Mouse (Mus musculus): Measurements from ENCODE around the gene Exoc7. TPM values are rescaled to one million over a fixed set of nuclear protein-coding genes. Genes with fewer than 3 reads are reported as not detected.

The Exoc7 gene
- polyA plus RNA-seq, 1 experiment = 93.3 TPM

- no peaks in the 10 kb centered on the region for H3K27me3 ChIP-seq (ENCODE audit: control insufficient read depth, insufficient read depth, low read length, poor library complexity, severe bottlenecking)
- TF ChIP-seq POLR2A (IDR thresholded peaks at IDR 0.05; ENCODE audit: insufficient read depth, low read length) = no peak
- no peak for TF ChIP-seq EP300 (IDR thresholded peaks at IDR 0.05; ENCODE audit: insufficient read depth, low read depth, low read length)
- no peak for TF ChIP-seq CTCF (IDR thresholded peaks at IDR 0.05; ENCODE audit: low read depth, low read length)
- H3K27ac ChIP-seq (ENCODE audit: insufficient read depth, low read length) = no peak overlapping the region
- no peak overlapping the region for H3K4me3 ChIP-seq (ENCODE audit: low read depth, low read length)
- no peaks in the 10 kb centered on the region for H3K36me3 ChIP-seq (ENCODE audit: control insufficient read depth, insufficient read depth, low read length, poor library complexity, severe bottlenecking)
- H3K9me3 ChIP-seq (replicated peaks; ENCODE audit: control insufficient read depth, insufficient read depth, low read length, poor library complexity, severe bottlenecking) = no peaks in the 10 kb centered on the region
- peaks cover 3% of the 10 kb centered on the region for H3K4me1 ChIP-seq (ENCODE audit: control insufficient read depth, insufficient read depth, low read length)
- no peak overlapping the region for H3K9ac ChIP-seq (ENCODE audit: low read depth, poor library complexity, severe bottlenecking)
Measured at GRCm38 (mm10) chr11:116297017-116297416, 10.0 kb downstream of the Exoc7 start.

- no peak for TF ChIP-seq CTCF (IDR thresholded peaks at IDR 0.05; ENCODE audit: low read depth, low read length)
- TF ChIP-seq POLR2A (IDR thresholded peaks at IDR 0.05; ENCODE audit: insufficient read depth, low read length) = no peak
- no peak for TF ChIP-seq EP300 (IDR thresholded peaks at IDR 0.05; ENCODE audit: insufficient read depth, low read depth, low read length)
- Histone ChIP-seq H3K9me3 (replicated peaks; ENCODE audit: control insufficient read depth, insufficient read depth, low read length, poor library complexity, severe bottlenecking) (no peaks in the 10 kb centered on the region), H3K36me3 (ENCODE audit: control insufficient read depth, insufficient read depth, low read length, poor library complexity, severe bottlenecking) (no peaks in the 10 kb centered on the region), H3K9ac (ENCODE audit: low read depth, poor library complexity, severe bottlenecking) (no peak overlapping the region), H3K27ac (ENCODE audit: insufficient read depth, low read length) (no peak overlapping the region), H3K4me3 (ENCODE audit: low read depth, low read length) (no peak overlapping the region), H3K27me3 (ENCODE audit: control insufficient read depth, insufficient read depth, low read length, poor library complexity, severe bottlenecking) (no peaks in the 10 kb centered on the region), H3K4me1 (ENCODE audit: control insufficient read depth, insufficient read depth, low read length) (peaks cover 3% of the 10 kb centered on the region)
Measured at GRCm38 (mm10) chr11:116296191-116296734, 10.8 kb downstream of the Exoc7 start.

- Histone ChIP-seq H3K27ac (ENCODE audit: insufficient read depth, low read length) (no peak overlapping the region), H3K27me3 (ENCODE audit: control insufficient read depth, insufficient read depth, low read length, poor library complexity, severe bottlenecking) (no peaks in the 10 kb centered on the region), H3K9me3 (replicated peaks; ENCODE audit: control insufficient read depth, insufficient read depth, low read length, poor library complexity, severe bottlenecking) (no peaks in the 10 kb centered on the region)
Measured at GRCm38 (mm10) chr11:116294319-116294718, 12.7 kb downstream of the Exoc7 start.

GRCm38 (mm10) chr11:116293538-116294137, 13.4 kb downstream of the Exoc7 start:
- Histone ChIP-seq H3K27me3 (ENCODE audit: control insufficient read depth, insufficient read depth, low read length, poor library complexity, severe bottlenecking) (no peaks in the 10 kb centered on the region), H3K4me3 (ENCODE audit: low read depth, low read length) (no peak overlapping the region), H3K9ac (ENCODE audit: low read depth, poor library complexity, severe bottlenecking) (no peak overlapping the region), H3K36me3 (ENCODE audit: control insufficient read depth, insufficient read depth, low read length, poor library complexity, severe bottlenecking) (no peaks in the 10 kb centered on the region), H3K4me1 (ENCODE audit: control insufficient read depth, insufficient read depth, low read length) (peaks cover 3% of the 10 kb centered on the region), H3K27ac (ENCODE audit: insufficient read depth, low read length) (no peak overlapping the region), H3K9me3 (replicated peaks; ENCODE audit: control insufficient read depth, insufficient read depth, low read length, poor library complexity, severe bottlenecking) (no peaks in the 10 kb centered on the region)
- no peak for TF ChIP-seq EP300 (IDR thresholded peaks at IDR 0.05; ENCODE audit: insufficient read depth, low read depth, low read length)
- no peak for TF ChIP-seq CTCF (IDR thresholded peaks at IDR 0.05; ENCODE audit: low read depth, low read length)
- TF ChIP-seq POLR2A (IDR thresholded peaks at IDR 0.05; ENCODE audit: insufficient read depth, low read length) = no peak

More at GRCm38 (mm10) chr11:116294319-116294718, 12.7 kb downstream of the Exoc7 start:
- Histone ChIP-seq H3K36me3 (ENCODE audit: control insufficient read depth, insufficient read depth, low read length, poor library complexity, severe bottlenecking) (no peaks in the 10 kb centered on the region), H3K4me3 (ENCODE audit: low read depth, low read length) (no peak overlapping the region), H3K4me1 (ENCODE audit: control insufficient read depth, insufficient read depth, low read length) (peaks cover 3% of the 10 kb centered on the region), H3K9ac (ENCODE audit: low read depth, poor library complexity, severe bottlenecking) (no peak overlapping the region)
- TF ChIP-seq CTCF (IDR thresholded peaks at IDR 0.05; ENCODE audit: low read depth, low read length) = peak; percentile 83
- TF ChIP-seq POLR2A (IDR thresholded peaks at IDR 0.05; ENCODE audit: insufficient read depth, low read length) = no peak
- no peak for TF ChIP-seq EP300 (IDR thresholded peaks at IDR 0.05; ENCODE audit: insufficient read depth, low read depth, low read length)

- Histone ChIP-seq H3K36me3 (ENCODE audit: control insufficient read depth, insufficient read depth, low read length, poor library complexity, severe bottlenecking) (no peaks in the 10 kb centered on the region), H3K27ac (ENCODE audit: insufficient read depth, low read length) (no peak overlapping the region), H3K4me1 (ENCODE audit: control insufficient read depth, insufficient read depth, low read length) (peaks cover 3% of the 10 kb centered on the region), H3K4me3 (ENCODE audit: low read depth, low read length) (no peak overlapping the region), H3K27me3 (ENCODE audit: control insufficient read depth, insufficient read depth, low read length, poor library complexity, severe bottlenecking) (no peaks in the 10 kb centered on the region), H3K9me3 (replicated peaks; ENCODE audit: control insufficient read depth, insufficient read depth, low read length, poor library complexity, severe bottlenecking) (no peaks in the 10 kb centered on the region), H3K9ac (ENCODE audit: low read depth, poor library complexity, severe bottlenecking) (no peak overlapping the region)
- no peak for TF ChIP-seq CTCF (IDR thresholded peaks at IDR 0.05; ENCODE audit: low read depth, low read length)
- no peak for TF ChIP-seq EP300 (IDR thresholded peaks at IDR 0.05; ENCODE audit: insufficient read depth, low read depth, low read length)
- no peak for TF ChIP-seq POLR2A (IDR thresholded peaks at IDR 0.05; ENCODE audit: insufficient read depth, low read length)
Measured at GRCm38 (mm10) chr11:116292401-116292800, 14.6 kb downstream of the Exoc7 start.

GRCm38 (mm10) chr11:116290556-116290955, 16.5 kb downstream of the Exoc7 start:
- H3K4me3 ChIP-seq (ENCODE audit: low read depth, low read length) = no peak overlapping the region
- H3K9ac ChIP-seq (ENCODE audit: low read depth, poor library complexity, severe bottlenecking) = no peak overlapping the region
- H3K9me3 ChIP-seq (replicated peaks; ENCODE audit: control insufficient read depth, insufficient read depth, low read length, poor library complexity, severe bottlenecking) = no peaks in the 10 kb centered on the region
- no peaks in the 10 kb centered on the region for H3K27me3 ChIP-seq (ENCODE audit: control insufficient read depth, insufficient read depth, low read length, poor library complexity, severe bottlenecking)
- no peak overlapping the region for H3K27ac ChIP-seq (ENCODE audit: insufficient read depth, low read length)
- no peaks in the 10 kb centered on the region for H3K36me3 ChIP-seq (ENCODE audit: control insufficient read depth, insufficient read depth, low read length, poor library complexity, severe bottlenecking)
- peaks cover 3% of the 10 kb centered on the region for H3K4me1 ChIP-seq (ENCODE audit: control insufficient read depth, insufficient read depth, low read length)
- TF ChIP-seq EP300 (IDR thresholded peaks at IDR 0.05; ENCODE audit: insufficient read depth, low read depth, low read length) = no peak
- no peak for TF ChIP-seq CTCF (IDR thresholded peaks at IDR 0.05; ENCODE audit: low read depth, low read length)
- no peak for TF ChIP-seq POLR2A (IDR thresholded peaks at IDR 0.05; ENCODE audit: insufficient read depth, low read length)
